In genomic region chr7:144138476-144138875, GRCm38 (mm10) we compare ENCODE assay signal across 21 mouse cellular contexts.
A peak's percentile ranks its signal among the peaks of the same experiment; 100 is the strongest.
DNase-seq lines count a peak whose midpoint lies in the region; ATAC-seq lines count a peak whose summit lies in the region.
"Had no signal": no experiment of that assay in that cellular context is flagged by ENCODE, and none has a peak within 500 bp of the region (broad histone marks: within the 10 kb centered on the region; RNA-seq: fewer than 3 reads in every experiment).

No protein-coding gene starts in this region.

- ATAC-seq in kidney, embryonic 14.5 days (ENCODE audit: low FRiP score, low TSS enrichment), result no peak
- ATAC-seq: activated CD4-positive, CD25-positive, alpha-beta regulatory T cell, adult 4 months; forebrain, embryonic 13.5 days; forebrain, postnatal 0 days; hindbrain, postnatal 0 days; Patski had no signal

- H3K27me3 ChIP-seq in kidney, embryonic 14.5 days (ENCODE audit: control insufficient read depth, insufficient read depth, low read length), result no peaks in the 10 kb centered on the region
- H3K27me3 ChIP-seq: forebrain, embryonic 13.5 days; heart, embryonic 15.5 days; hindbrain, embryonic 13.5 days; Patski had no signal

- no peak overlapping the region for H3K4me2 ChIP-seq in kidney, embryonic 14.5 days (replicated peaks; ENCODE audit: low read depth, low read length)
- H3K4me2 ChIP-seq: forebrain, embryonic 13.5 days; heart, embryonic 11.5 days; heart, embryonic 15.5 days; hindbrain, embryonic 13.5 days had no signal

- peak; percentile 42 for DNase-seq in adrenal gland, adult 2 months
- DNase-seq in adrenal gland, postnatal 25 days, result no peak
- peak; percentile 4 for DNase-seq in kidney, postnatal 14 days
- peak; percentile 12 for DNase-seq in adipocyte (ENCODE audit: low spot score)
- peak; percentile 15 to 16 for DNase-seq in adrenal gland, postnatal 36 days
- DNase-seq in left cerebral cortex, adult 11 months (ENCODE audit: low spot score), result no peak
- DNase-seq: cerebellum, adult 2 months; cerebellum, postnatal 10 days; forebrain, postnatal 0 days; gastrocnemius, postnatal 14 days; heart, adult 2 months; heart, postnatal 14 days had no signal

- no peaks in the 10 kb centered on the region for H3K9me3 ChIP-seq in kidney, embryonic 14.5 days (ENCODE audit: control insufficient read depth, low read length)
- H3K9me3 ChIP-seq: embryonic facial prominence, embryonic 10.5 days; forebrain, embryonic 13.5 days; heart, embryonic 15.5 days; hindbrain, embryonic 13.5 days had no signal

- H3K27ac ChIP-seq in kidney, embryonic 14.5 days (ENCODE audit: low read depth, low read length), result no peak overlapping the region
- H3K27ac ChIP-seq: embryonic facial prominence, embryonic 10.5 days; forebrain, embryonic 13.5 days; heart, adult 2 months; heart, embryonic 15.5 days; hindbrain, embryonic 13.5 days; hindbrain, postnatal 0 days had no signal

- no peaks in the 10 kb centered on the region for H3K4me1 ChIP-seq in kidney, embryonic 14.5 days (ENCODE audit: control insufficient read depth, insufficient read depth, low read length)
- H3K4me1 ChIP-seq: embryonic facial prominence, embryonic 10.5 days; heart, embryonic 15.5 days had no signal

- 79% methylated on average over 2 of the region's 2 CpGs for WGBS in kidney, embryonic 14.5 days

- H3K4me3 ChIP-seq in kidney, embryonic 14.5 days (ENCODE audit: low read length), result no peak overlapping the region
- H3K4me3 ChIP-seq: embryonic facial prominence, embryonic 10.5 days; forebrain, embryonic 13.5 days; heart, adult 2 months; heart, embryonic 15.5 days; hindbrain, embryonic 13.5 days had no signal

- H3K9ac ChIP-seq in kidney, embryonic 14.5 days (ENCODE audit: low read depth, low read length), result no peak overlapping the region
- H3K9ac ChIP-seq: forebrain, embryonic 13.5 days; forebrain, postnatal 0 days; heart, embryonic 15.5 days; hindbrain, embryonic 13.5 days had no signal

- H3K36me3 ChIP-seq in kidney, embryonic 14.5 days (ENCODE audit: control insufficient read depth, insufficient read depth, low read length), result no peaks in the 10 kb centered on the region
- H3K36me3 ChIP-seq: embryonic facial prominence, embryonic 10.5 days; heart, embryonic 15.5 days; hindbrain, embryonic 13.5 days had no signal

Comparison
In these comparisons a context has a peak if more than half of its experiments do, and no peak if none do; other contexts are left out.
1. DNase-seq: peak in adrenal gland, adult 2 months (single experiment), kidney, postnatal 14 days (single experiment), adipocyte (single experiment) and adrenal gland, postnatal 36 days (2 of 2); none in adrenal gland, postnatal 25 days (single experiment) and left cerebral cortex, adult 11 months (single experiment).